20 mouse cellular contexts compared by ENCODE assay signal in the genomic region with DNA sequence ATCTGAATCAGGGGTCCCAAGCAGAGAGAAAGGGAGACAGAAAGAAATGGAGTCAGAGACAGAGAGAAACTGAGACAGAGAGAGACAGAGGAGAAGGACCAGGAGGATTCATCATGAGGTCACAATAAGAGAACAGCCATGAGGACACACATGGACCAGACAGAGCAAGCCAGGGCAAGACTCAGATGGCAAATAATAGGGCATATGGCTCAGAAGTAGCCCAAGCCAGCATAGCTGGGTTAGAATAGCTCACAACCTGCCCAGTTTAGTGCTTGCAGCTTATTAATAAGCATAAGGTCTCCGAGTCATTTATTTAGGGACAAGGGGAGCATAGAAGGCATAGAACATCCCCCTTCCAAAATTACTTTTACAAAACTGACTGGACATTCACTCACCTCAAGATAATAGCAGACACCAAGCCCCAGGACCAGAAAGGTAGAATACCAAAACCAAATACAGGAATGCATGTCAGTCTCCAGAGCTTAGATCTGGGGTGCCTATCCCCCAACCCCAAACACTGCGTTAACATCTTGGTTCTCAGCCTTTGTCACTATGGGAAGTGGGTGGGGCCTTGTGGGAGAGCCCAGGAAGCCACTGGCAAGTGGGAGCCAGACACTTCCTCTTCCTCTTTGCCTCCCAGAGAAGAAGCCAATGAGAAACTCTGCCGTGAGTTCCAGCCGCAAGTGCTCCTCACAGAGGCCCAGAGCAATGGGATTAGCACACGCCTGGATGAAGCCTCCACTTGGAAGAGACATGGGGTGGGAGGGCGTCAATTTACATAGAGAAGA. TPM values are rescaled to one million over a fixed set of nuclear protein-coding genes. Genes with fewer than 3 reads are reported as not detected.
DNase-seq lines count a peak whose midpoint lies in the region; ATAC-seq lines count a peak whose summit lies in the region.
"Had no signal": no experiment of that assay in that cellular context is flagged by ENCODE, and none has a peak within 500 bp of the region (broad histone marks: within the 10 kb centered on the region; RNA-seq: fewer than 3 reads in every experiment).

No protein-coding gene starts in this region.

- peak; percentile 21 for DNase-seq in 416B (ENCODE audit: low read depth)
- peak; percentile 12 for DNase-seq in MEL-GATA-1-ER (ENCODE audit: extremely low read depth, low read depth)
- peak; percentile 19 for DNase-seq in cerebellum, adult 8-10 months
- no peak for DNase-seq in layer of hippocampus, postnatal 10 days (ENCODE audit: low spot score in 2 of 2)
- no peak for DNase-seq in gastrocnemius, adult 8-10 months (ENCODE audit: low spot score in 2 of 2)
- no peak for DNase-seq in heart, postnatal 36 days
- DNase-seq: embryo, embryonic 11 days; gastrocnemius, adult 2 months; heart, adult 11 months; kidney, adult 9 months; liver, postnatal 0 days; lung, postnatal 4 days; midbrain, embryonic 14.5 days; right cerebral cortex, postnatal 14 days; spleen, adult 18-20 months had no signal

- intact Hi-C loops in heart, postnatal 36 days (cut with DNase I), result no loop called here

- peak; percentile 66 to 75 for ATAC-seq in hematopoietic stem cell, adult 5-6 weeks (replicated peaks in 1 of 2; ENCODE audit: insufficient read depth in 1 of 2, low FRiP score in 2 of 2, low TSS enrichment in 1 of 2, low read depth in 1 of 2, poor library complexity in 2 of 2, severe bottlenecking in 2 of 2)
- ATAC-seq: intestine, embryonic 15.5 days; liver, postnatal 0 days had no signal

RNA-seq across cellular contexts. Expression of gene Spp2, which starts 26.5 kb away (rescaled TPM):
- not detected in 2 replicates for total RNA-seq in hematopoietic stem cell, adult 5-6 weeks (2017)
- under 1 TPM in 1 of 2 experiments, not detected in 1; 0.54 TPM for total RNA-seq in layer of hippocampus, postnatal 10 days (2021)
- not detected for total RNA-seq in gastrocnemius, adult 8-10 months (2022)
- total RNA-seq in heart, postnatal 36 days (2021), result not detected
- total RNA-seq: gastrocnemius, adult 2 months; heart, postnatal 25 days; left cerebral cortex, adult 2 months; neutrophil, adult 5-6 weeks had no signal

Comparison
In these comparisons a context has a peak if more than half of its experiments do, and no peak if none do; other contexts are left out.
1. DNase-seq: peak in 416B (single experiment), MEL-GATA-1-ER (single experiment) and cerebellum, adult 8-10 months (single experiment); none in layer of hippocampus, postnatal 10 days (0 of 2), gastrocnemius, adult 8-10 months (0 of 2) and heart, postnatal 36 days (0 of 2).